Mouse (Mus musculus): Measurements from ENCODE around the gene Dctpp1. TPM values are rescaled to one million over a fixed set of nuclear protein-coding genes. Genes with fewer than 3 reads are reported as not detected.

The Dctpp1 gene
- polyA plus RNA-seq, 1 experiment from 2014 or later, result 128 TPM

- no peaks in the 10 kb centered on the region for H3K36me3 ChIP-seq
- H3K27ac ChIP-seq (replicated peaks), result no peak overlapping the region
- 95% methylated on average over 2 of the region's 2 CpGs for WGBS
- no peaks in the 10 kb centered on the region for H3K27me3 ChIP-seq (replicated peaks)
- no peak overlapping the region for H3K4me2 ChIP-seq
- H3K4me3 ChIP-seq (replicated peaks), result no peak overlapping the region
- H3K9me3 ChIP-seq (replicated peaks), result no peaks in the 10 kb centered on the region
- no peaks in the 10 kb centered on the region for H3K4me1 ChIP-seq
- H3K9ac ChIP-seq (replicated peaks), result no peak overlapping the region
- no peak for ATAC-seq (ENCODE audit: low FRiP score)
These were observed 21.7 kb upstream of the Dctpp1 start for GRCm38 (mm10) chr7:127282190-127282589.

GRCm38 (mm10) chr7:127281114-127281513, 20.6 kb upstream of the Dctpp1 start:
- Histone ChIP-seq H3K9ac (replicated peaks) (no peak overlapping the region), H3K4me2 (no peak overlapping the region), H3K4me3 (replicated peaks) (no peak overlapping the region), H3K27me3 (replicated peaks) (no peaks in the 10 kb centered on the region), H3K4me1 (no peaks in the 10 kb centered on the region), H3K9me3 (replicated peaks) (no peaks in the 10 kb centered on the region), H3K36me3 (no peaks in the 10 kb centered on the region), H3K27ac (replicated peaks) (no peak overlapping the region)
- 80% methylated on average over 4 of the region's 4 CpGs for WGBS
- ATAC-seq (ENCODE audit: low FRiP score), result no peak

GRCm38 (mm10) chr7:127280092-127280491, 19.6 kb upstream of the Dctpp1 start:
- Histone ChIP-seq H3K36me3 (no peaks in the 10 kb centered on the region), H3K4me3 (replicated peaks) (no peak overlapping the region), H3K27ac (replicated peaks) (no peak overlapping the region), H3K27me3 (replicated peaks) (no peaks in the 10 kb centered on the region), H3K4me1 (no peaks in the 10 kb centered on the region), H3K9ac (replicated peaks) (no peak overlapping the region), H3K4me2 (no peak overlapping the region), H3K9me3 (replicated peaks) (no peaks in the 10 kb centered on the region)
- no peak for ATAC-seq (ENCODE audit: low FRiP score)
- WGBS, result 78% methylated on average over 3 of the region's 3 CpGs

GRCm38 (mm10) chr7:127278311-127278710, 17.8 kb upstream of the Dctpp1 start:
- no peaks in the 10 kb centered on the region for H3K36me3 ChIP-seq
- no peak overlapping the region for H3K27ac ChIP-seq (replicated peaks)
- no peak overlapping the region for H3K9ac ChIP-seq (replicated peaks)
- no peaks in the 10 kb centered on the region for H3K9me3 ChIP-seq (replicated peaks)
- no peaks in the 10 kb centered on the region for H3K27me3 ChIP-seq (replicated peaks)
- peaks cover 7% of the 10 kb centered on the region for H3K4me1 ChIP-seq
- WGBS, result 24% methylated on average over 8 of the region's 8 CpGs
- H3K4me3 ChIP-seq (replicated peaks), result no peak overlapping the region
- no peak overlapping the region for H3K4me2 ChIP-seq
- ATAC-seq (ENCODE audit: low FRiP score), result no peak

GRCm38 (mm10) chr7:127276519-127276961, 16.0 kb upstream of the Dctpp1 start:
- ATAC-seq (ENCODE audit: low FRiP score), result no peak
- H3K4me1 ChIP-seq, result peaks cover 23% of the 10 kb centered on the region
- no peaks in the 10 kb centered on the region for H3K9me3 ChIP-seq (replicated peaks)
- 70% methylated on average over 5 of the region's 5 CpGs for WGBS
- H3K27me3 ChIP-seq (replicated peaks), result no peaks in the 10 kb centered on the region
- no peak overlapping the region for H3K4me3 ChIP-seq (replicated peaks)
- no peak overlapping the region for H3K27ac ChIP-seq (replicated peaks)
- peaks cover under 1% of the 10 kb centered on the region; the same call in 1 of the 2 replicates for H3K36me3 ChIP-seq
- no peak overlapping the region for H3K9ac ChIP-seq (replicated peaks)
- H3K4me2 ChIP-seq, result no peak overlapping the region

- 3% methylated on average over 39 of the region's 39 CpGs for WGBS
- H3K4me2 ChIP-seq, result peak within 1 kb of the TSS; percentile 84
- peak within 1 kb of the TSS; percentile 74 for H3K4me3 ChIP-seq (replicated peaks)
- no peaks in the 10 kb centered on the region for H3K9me3 ChIP-seq (replicated peaks)
- H3K4me1 ChIP-seq, result peaks cover 28% of the 10 kb centered on the region
- H3K27me3 ChIP-seq (replicated peaks), result no peaks in the 10 kb centered on the region
- H3K36me3 ChIP-seq, result peaks cover 20% of the 10 kb centered on the region
- H3K9ac ChIP-seq (replicated peaks), result peak within 1 kb of the TSS; percentile 85
- ATAC-seq (ENCODE audit: low FRiP score), result peak; percentile 93
- H3K27ac ChIP-seq (replicated peaks), result peak within 1 kb of the TSS; percentile 88
These were observed 13.6 kb upstream of the Dctpp1 start, which contains the start of gene Sephs2 for GRCm38 (mm10) chr7:127273925-127274789. TSS of gene Sephs2 (minus strand) at chr7:127274055.

GRCm38 (mm10) chr7:127273118-127273923, 12.8 kb upstream of the Dctpp1 start:
- ATAC-seq (ENCODE audit: low FRiP score), result peak; percentile 71
- WGBS, result 15% methylated on average over 50 of the region's 50 CpGs
- Histone ChIP-seq H3K36me3 (peaks cover 27% of the 10 kb centered on the region), H3K27me3 (replicated peaks) (no peaks in the 10 kb centered on the region), H3K4me2 (peak overlapping the region; percentile 84), H3K4me1 (peaks cover 28% of the 10 kb centered on the region), H3K9ac (replicated peaks) (peak overlapping the region; percentile 85), H3K4me3 (replicated peaks) (peak overlapping the region; percentile 74), H3K27ac (replicated peaks) (peak overlapping the region; percentile 88), H3K9me3 (replicated peaks) (0 out of 2 replicates have a peak, but pooled peaks cover 6% of the 10 kb centered on the region)

GRCm38 (mm10) chr7:127272566-127272965, 12.1 kb upstream of the Dctpp1 start:
- H3K27ac ChIP-seq (replicated peaks), result no peak overlapping the region
- H3K4me1 ChIP-seq, result peaks cover 28% of the 10 kb centered on the region
- H3K27me3 ChIP-seq (replicated peaks), result no peaks in the 10 kb centered on the region
- WGBS, result 95% methylated on average over 15 of the region's 15 CpGs
- H3K9ac ChIP-seq (replicated peaks), result no peak overlapping the region
- H3K4me2 ChIP-seq, result peak overlapping the region; percentile 84
- ATAC-seq (ENCODE audit: low FRiP score), result no peak
- H3K9me3 ChIP-seq (replicated peaks), result 0 out of 2 replicates have a peak, but pooled peaks cover 9% of the 10 kb centered on the region
- H3K36me3 ChIP-seq, result peaks cover 29% of the 10 kb centered on the region
- H3K4me3 ChIP-seq (replicated peaks), result peak overlapping the region; percentile 74

- Histone ChIP-seq H3K4me3 (replicated peaks) (no peak overlapping the region), H3K9ac (replicated peaks) (no peak overlapping the region), H3K9me3 (replicated peaks) (0 out of 2 replicates have a peak, but pooled peaks cover 9% of the 10 kb centered on the region), H3K4me1 (peaks cover 28% of the 10 kb centered on the region), H3K4me2 (no peak overlapping the region), H3K36me3 (peaks cover 29% of the 10 kb centered on the region), H3K27me3 (replicated peaks) (no peaks in the 10 kb centered on the region), H3K27ac (replicated peaks) (no peak overlapping the region)
- no peak for ATAC-seq (ENCODE audit: low FRiP score)
- 94% methylated on average over 4 of the region's 4 CpGs for WGBS
These were observed 10.6 kb upstream of the Dctpp1 start for GRCm38 (mm10) chr7:127271093-127271492.

GRCm38 (mm10) chr7:127270666-127271065, 10.2 kb upstream of the Dctpp1 start:
- 0 out of 2 replicates have a peak, but pooled peaks cover 9% of the 10 kb centered on the region for H3K9me3 ChIP-seq (replicated peaks)
- H3K4me1 ChIP-seq, result peaks cover 28% of the 10 kb centered on the region
- no peak overlapping the region for H3K4me2 ChIP-seq
- peaks cover 29% of the 10 kb centered on the region for H3K36me3 ChIP-seq
- no peak overlapping the region for H3K9ac ChIP-seq (replicated peaks)
- no peak overlapping the region for H3K27ac ChIP-seq (replicated peaks)
- no peak for ATAC-seq (ENCODE audit: low FRiP score)
- H3K27me3 ChIP-seq (replicated peaks), result no peaks in the 10 kb centered on the region
- 97% methylated on average over 5 of the region's 5 CpGs for WGBS
- H3K4me3 ChIP-seq (replicated peaks), result no peak overlapping the region

GRCm38 (mm10) chr7:127270256-127270655, 9.7 kb upstream of the Dctpp1 start:
- Histone ChIP-seq H3K9ac (replicated peaks) (no peak overlapping the region), H3K9me3 (replicated peaks) (0 out of 2 replicates have a peak, but pooled peaks cover 9% of the 10 kb centered on the region), H3K4me3 (replicated peaks) (no peak overlapping the region), H3K27ac (replicated peaks) (no peak overlapping the region), H3K4me2 (no peak overlapping the region), H3K36me3 (peaks cover 29% of the 10 kb centered on the region), H3K4me1 (peaks cover 28% of the 10 kb centered on the region), H3K27me3 (replicated peaks) (no peaks in the 10 kb centered on the region)
- 96% methylated on average over 2 of the region's 2 CpGs for WGBS
- no peak for ATAC-seq (ENCODE audit: low FRiP score)
